Mouse (Mus musculus): Measurements from ENCODE around the gene Ikbke.
"Not testable (repeated sequence)": the region's sequence is repeated elsewhere in the genome, so short reads cannot be mapped to it uniquely, and the experiment has no call there.

Ikbke gene

DNA sequence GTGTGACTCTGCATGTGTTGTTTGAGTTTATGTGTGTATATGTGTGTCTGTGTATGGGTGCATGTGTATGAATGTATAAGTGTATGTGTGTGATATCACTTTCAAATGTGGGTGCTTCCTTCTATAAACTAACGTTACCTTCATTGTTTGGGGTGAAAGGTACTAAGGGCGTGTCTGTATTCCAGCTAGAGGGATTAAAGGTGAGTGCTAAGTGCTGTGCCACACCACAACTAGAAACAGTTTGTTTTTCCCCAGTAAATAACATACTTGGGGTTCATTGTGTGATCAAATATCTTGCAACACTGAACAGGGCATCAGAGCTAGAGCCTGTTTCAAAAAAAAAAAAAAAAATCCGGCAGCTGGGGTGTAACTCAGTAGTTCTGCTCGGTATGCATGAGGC, 2.3 kb upstream of the Ikbke start:
- no peak for DNase-seq (ENCODE audit: low read depth, low spot score)

DNA sequence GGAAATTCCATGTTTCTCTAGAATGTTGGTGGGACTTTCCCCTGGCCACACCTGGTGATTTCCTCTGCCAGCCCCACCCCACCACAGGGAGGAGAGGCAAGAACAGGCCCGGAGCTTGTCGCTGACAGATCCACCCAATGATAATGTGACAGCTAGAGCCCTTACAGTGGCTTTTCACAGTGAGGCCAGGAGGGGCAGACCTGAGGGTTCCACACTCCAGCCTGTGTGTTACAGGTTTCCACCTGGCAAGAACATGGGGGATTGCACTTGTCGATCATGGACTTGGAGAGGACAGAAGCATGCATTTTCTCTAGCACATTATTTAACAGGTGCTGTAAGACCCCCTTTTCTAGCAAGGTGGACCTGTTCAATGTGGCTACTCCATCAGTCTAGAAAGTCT, 874 bp upstream of the Ikbke start:
- DNase-seq (ENCODE audit: low read depth, low spot score) = peak; percentile 64

GRCm38 (mm10) chr1:131278606-131279455, 575 bp downstream of the Ikbke start:
- DNase-seq (ENCODE audit: low read depth, low spot score) = no peak

DNA sequence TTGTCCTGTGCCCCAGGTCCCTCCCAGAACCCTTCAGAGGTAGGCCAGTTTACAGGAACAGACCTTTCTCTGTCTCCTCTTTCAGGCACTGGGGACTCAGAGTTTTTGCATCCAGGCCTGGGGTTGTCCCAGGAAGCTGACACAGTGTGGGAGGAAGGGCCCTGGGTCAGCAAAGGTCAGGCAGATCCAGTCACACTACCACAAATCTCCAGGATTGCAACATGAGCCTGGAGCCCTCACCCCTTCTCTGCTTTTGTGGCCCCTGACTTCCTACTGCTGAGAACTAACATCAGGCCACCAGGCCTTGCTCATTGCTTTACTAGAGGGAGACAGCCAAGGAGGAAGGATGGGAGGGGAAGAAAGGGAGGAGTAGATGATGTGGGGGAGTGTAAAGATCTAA, 2.6 kb downstream of the Ikbke start:
- DNase-seq (ENCODE audit: low read depth, low spot score) = no peak

GRCm38 (mm10) chr1:131275577-131275976, 3.8 kb downstream of the Ikbke start:
- DNase-seq (ENCODE audit: low read depth, low spot score) = no peak

DNA sequence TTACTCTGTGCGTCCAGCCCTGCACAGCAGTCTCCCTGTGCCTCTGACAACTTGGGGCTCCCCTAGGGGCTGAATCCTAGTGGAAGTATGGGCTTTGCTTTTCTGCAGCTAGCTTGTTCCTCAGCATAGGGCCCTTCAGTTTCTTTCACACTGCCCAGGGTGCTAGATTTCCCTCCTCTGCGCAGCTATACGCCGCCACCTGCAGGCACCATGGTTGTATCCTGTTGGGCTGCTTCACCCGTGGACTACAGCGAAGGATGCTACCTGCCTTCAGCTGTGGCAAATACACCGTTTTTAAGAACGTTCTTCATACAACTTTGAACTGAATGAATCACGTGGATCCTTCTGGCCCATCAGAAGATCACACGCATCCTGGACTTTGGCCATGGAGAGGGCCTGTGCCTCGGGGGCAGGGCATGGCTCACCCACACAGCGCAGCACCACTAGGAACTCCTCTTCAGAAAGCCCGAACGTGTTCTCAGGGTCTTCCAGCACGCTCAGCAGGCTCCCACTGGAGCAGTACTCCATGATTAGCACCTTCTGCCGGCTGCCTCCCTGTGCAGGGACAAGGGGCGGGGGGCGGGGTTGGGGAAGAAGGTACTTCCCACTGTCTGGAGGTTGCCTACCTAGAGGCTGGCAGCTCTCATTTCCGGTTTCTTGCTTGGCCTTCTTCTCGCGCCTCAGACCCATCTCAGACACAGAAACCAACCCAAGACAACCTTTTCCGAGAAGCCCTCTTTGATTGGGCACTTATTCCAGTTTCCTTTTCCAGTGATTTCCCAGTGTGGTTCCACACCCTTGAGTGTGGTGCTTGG, 4.5 kb downstream of the Ikbke start:
- peak; percentile 50 for DNase-seq (ENCODE audit: low read depth, low spot score)

DNA sequence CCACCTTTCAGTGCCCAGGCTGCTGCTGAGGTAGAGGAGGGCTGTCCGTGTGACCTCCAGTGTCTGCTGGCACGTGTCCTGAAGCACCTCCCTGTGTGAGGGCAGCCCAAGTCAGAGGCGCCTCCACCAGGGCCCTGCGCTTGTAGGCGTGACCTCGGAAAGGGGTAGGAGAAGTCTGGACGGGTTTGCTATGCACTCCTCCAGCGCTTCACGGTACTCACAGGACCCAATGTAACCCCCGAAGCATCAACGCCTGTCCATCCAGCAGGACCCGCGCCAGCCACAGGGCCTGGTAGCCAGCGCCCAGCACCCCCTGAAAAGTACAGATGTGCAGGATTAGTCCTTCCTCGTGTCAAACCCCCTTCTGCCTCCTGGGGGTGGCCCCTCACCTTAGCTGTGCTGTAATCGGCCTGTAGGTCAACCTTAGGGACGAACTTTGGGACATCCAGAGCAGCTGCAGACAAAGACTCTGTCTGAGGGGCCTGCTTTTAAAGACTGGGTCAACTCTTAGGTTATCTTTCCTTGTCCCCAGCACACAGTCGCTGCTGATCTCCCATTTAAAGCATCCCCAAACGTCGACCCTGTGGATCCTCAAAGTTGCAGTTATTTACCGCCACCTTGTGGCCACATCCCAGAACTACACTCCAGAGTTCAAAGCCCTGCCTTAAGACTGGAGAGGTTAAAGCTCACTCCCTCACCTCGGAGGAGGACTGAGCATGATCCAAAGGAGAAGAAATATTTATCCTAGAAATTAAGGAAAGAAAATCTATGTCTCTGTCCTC, 9.4 kb downstream of the Ikbke start:
- DNase-seq (ENCODE audit: low read depth, low spot score) = peak; percentile 88

DNA sequence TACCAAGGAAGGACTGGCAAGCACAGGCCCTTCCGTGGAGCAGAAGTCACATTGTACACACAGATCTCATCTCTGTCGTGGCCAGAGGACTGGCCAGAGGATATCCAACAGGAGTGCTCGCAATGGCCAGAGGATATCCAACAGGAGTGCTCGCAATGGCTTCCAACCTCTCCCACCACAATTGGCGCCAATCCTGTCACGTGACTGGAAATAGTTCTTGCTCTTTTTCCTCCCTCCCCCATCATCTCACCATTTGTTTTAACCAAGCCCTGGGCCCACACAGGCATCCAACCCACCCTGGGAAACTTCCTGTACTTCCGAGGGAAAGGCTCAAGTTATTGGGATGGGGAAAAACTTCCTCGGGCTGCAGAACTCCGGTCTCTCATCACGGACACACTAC, 10.6 kb downstream of the Ikbke start:
- no peak for DNase-seq (ENCODE audit: low read depth, low spot score)

DNA sequence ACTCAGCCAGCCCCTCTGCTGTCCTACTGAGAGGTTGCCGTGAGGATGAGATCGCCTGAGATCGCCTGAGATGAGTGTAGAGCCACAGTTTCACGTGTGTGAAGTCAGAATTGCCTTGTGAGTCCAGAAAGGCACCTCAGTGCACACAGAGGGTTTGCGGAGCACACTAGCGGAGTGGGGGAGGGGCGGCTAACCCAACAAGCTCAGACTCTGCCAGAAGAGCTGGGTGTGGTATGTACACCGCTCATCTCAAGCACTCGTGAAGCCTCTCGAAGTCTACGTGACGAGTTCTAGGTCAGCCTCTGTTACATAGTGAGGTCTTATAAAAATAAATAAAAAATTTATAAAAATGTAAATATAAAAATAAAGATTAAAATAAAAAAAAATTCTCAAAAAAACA, 15.5 kb downstream of the Ikbke start:
- DNase-seq (ENCODE audit: low read depth, low spot score) = peak; percentile 65

DNA sequence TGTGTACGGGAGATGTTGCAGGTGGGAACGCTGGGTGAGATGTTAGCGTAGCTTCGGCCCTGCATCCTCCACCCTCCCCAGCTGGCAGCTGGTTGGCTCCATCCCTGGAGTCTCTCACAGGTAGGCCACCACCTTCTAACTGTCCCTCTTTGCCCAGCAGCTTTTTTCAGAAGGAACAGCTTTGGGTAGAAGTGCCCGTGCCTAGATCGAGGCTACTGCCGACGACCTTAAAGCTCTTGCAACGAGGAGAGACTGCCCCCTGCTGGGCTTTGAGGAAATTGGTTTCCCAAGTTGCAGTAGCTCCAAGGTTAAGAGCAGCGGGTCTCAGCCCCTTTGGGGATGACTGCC, 19.1 kb downstream of the Ikbke start:
- DNase-seq (ENCODE audit: low read depth, low spot score) = peak; percentile 90

DNA sequence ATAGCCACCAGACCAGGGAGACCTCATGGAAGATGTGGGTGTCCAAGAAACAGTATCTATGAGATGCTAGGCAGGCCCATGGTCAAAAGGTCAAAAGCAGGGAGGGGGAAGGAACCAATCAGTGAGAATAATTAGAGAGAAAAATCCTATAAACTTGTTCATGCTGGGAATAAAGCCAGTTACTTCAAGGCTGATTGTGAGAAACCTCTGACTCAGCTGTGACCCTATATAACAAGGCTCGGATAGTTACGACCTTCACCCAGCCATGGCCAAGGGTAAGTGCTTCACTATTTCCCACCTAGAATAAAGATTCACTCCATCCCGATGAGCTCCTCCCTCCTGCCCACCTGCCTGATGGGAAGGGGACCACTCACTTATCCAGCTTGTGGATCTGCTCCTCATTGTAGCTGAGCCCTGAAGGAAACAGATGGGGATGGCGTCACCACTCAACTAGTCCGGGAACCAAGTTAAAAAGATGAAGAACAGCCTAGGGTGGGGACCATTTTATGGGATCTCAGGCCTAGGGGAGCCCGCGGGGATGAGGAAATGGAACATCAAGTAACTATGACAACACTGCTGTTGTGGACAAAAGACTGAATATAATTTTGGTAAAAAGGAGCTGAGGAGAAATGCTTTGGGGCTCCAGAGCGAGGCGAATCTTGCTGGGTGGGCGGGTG, 19.6 kb downstream of the Ikbke start:
- DNase-seq (ENCODE audit: low read depth, low spot score) = peak; percentile 34

- no peak for DNase-seq (ENCODE audit: low read depth, low spot score)
These were observed 22.1 kb downstream of the Ikbke start for GRCm38 (mm10) chr1:131257288-131257687.

DNA sequence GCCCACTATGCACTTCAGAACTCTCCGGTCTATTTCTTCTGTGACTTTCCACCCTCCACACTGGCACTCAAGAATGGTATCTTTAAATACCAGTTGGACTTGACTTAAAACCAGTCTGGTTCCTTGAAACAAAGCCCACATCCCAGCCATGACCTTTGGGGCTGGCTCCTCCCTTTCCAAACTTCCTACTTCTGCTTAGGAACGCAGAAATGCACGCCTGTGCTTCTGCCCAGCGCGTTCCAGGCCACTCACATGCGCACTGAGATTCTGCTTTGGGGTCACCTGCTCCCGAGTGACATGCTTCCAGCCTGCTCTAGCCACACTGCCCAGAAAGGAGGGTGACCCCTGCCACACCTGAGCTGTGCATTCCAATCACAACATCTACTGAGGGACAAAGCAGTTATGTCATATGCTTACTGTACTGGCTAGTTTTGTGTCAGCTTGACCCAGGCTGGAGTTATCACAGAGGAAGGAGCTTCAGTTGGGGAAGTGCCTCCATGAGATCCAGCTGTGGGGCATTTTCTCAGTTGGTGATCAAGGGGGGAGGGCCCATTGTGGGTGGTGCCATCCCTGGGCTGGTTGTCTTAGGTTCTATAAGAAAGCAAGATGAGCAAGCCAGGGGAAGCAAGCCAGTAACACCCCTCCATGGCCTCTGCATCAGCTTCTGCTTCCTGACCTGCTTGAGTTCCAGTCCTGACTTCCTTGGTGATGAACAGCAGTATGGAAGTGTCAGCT, 26.7 kb downstream of the Ikbke start:
- not testable (repeated sequence) for DNase-seq (ENCODE audit: low read depth, low spot score)

DNA sequence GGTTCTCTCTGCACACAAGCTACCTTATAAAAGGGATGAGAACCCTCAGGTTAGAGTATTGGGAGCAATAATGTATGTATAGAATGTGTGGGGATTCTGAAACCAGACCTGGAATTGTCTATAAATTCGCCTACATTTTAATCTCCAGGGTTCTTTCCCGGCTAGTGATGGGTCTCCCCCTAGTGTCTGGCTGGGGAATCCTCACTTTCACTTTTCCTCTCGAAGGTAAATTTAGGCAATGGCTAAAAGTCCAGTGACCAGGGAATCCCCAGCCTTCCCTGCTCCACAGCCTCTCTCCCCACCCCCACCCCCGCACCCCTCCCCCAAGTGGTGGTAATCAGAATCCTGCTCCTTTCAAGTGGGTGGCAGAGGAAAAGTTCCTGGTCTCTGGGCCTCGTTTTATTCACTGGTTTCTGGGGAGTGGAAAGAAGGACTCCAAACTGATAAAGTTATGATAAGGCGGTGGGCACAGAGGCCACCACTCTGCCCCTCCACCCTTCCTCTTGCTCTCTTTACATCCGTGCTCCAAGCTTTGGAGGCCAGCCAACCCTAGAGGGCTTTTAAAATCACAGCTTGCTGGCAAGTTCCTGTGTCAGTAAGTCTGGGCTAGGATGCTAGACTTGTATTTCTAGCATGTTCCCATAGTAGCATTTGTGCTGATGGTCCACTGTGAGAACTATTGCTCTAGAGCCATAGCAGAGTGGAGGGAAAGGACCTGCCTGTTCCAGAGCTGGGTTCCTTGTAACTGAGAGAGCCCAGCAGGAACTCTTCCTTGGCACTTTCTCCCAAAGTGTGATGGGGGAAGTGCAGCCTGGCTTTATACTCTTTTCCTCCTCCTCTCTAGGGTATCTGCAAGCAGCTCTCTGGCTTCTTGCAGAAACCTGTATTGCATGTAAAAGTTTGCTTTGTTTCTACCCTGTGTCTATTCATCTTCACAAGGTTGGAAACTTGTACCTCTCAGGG, 32.7 kb downstream of the Ikbke start:
- peak; percentile 62 for DNase-seq (ENCODE audit: low read depth, low spot score)

DNA sequence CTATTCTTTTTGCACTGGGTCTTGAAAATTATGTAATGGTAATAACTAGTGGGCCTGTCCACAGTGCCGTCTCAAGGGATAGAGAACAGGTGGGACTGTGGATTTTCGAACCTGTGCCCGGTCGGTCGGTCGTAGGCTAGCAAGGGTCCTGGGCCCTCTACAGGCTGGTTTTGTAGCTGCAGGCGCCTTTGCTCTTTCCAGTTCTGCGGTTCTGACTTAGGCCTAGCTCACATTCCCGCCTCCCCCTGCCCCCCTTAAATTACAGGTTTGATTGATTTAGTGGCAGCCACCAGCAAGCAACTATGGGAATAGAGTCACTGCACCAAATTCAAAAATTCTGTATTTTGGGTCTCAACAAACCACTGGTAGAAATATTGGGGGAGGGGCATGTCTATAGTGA, 33.5 kb downstream of the Ikbke start:
- peak; percentile 75 for DNase-seq (ENCODE audit: low read depth, low spot score)

DNA sequence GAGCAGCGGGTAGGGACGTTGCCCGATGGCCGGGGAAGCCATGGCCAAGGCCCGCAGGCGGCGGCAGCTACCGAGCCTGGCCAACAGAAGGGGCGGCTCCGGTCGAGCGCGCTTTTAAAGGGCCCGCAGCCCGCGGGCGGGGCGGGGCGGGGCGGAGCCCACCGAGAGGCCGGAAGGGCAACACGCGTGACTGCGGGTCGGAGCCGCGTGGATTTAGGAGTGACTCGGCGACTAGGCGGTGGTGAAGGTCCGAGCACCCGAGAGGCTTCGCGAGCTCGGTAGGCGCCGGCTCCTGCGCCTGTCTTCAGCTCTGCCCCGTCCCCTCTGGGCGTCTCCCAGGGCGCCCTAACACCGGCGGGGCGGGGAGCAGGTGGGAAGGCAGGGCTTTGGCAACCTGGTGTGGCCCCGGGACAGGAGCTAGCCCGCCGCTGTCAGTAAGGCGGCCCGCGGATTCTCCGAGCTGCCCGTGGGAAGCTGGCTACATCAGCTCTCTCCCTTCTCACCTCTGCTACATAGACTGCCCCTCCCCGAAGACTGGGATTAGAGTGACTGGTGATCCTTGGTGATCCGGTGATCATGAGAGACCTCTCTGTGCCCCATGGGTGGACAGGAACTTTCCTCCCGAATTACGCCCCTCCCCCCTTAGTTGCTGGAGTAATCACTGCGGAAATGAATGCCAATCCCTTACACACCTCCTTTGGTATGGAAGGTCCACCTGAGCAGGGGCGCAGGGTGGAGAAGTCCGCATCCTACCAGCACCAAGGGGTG, 34.1 kb downstream of the Ikbke start, which contains the start of gene Rassf5:
TSS of gene Rassf5 (minus strand) at position 170 of the 768 bp plus-strand sequence.
- DNase-seq (ENCODE audit: low read depth, low spot score) = peak; percentile 41

DNA sequence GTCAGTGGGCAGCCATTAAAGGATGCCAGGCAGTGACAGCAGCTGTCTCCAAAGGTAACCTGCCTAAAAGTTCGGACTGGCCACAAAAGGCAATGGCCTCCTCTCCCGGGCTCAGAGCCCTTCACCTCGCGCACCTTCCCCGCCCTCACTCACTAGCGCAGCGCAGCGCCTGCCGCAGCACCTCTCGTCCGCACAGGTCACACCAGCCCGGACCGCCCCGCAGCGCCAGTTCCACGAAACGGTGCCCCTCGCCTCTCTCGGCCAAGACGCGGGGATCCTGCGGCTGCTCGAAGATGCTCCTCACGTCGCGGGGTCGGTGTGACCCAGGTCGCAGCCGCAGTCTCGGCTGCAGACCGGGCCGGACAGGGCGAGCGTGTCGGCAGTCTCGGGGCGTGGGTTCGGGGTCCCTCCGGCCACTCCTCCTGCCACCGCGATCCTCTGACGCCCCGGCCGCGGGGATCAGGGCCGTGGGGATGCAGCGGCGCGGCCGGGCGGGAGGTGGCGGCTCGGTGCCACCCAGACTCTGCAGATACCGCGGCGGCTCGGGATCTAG, 34.8 kb downstream of the Ikbke start:
- no peak for DNase-seq (ENCODE audit: low read depth, low spot score)

- DNase-seq (ENCODE audit: low read depth, low spot score) = no peak
These were observed 36.5 kb downstream of the Ikbke start for GRCm38 (mm10) chr1:131242956-131243355.

Data from ES-CJ7 (cell line).